Mouse (Mus musculus) heart, adult 10 weeks (tissue): Measurements from ENCODE around the gene Srf. TPM values are rescaled to one million over a fixed set of nuclear protein-coding genes. Genes with fewer than 3 reads are reported as not detected.

Experiments used
- polyA plus RNA-seq: library from polyadenylated mRNA; stranded (reverse); fragments of 350-450 nt; fragmentation: Illumina TruSeq; extraction: RNeasy Lipid Tissue Mini Kit (QIAGEN cat#74804); gene quantifications from one replicate; pipeline ENCODE4 v1.2.3, GENCODE M21; 2014; ENCODE audit warnings: low read depth, low replicate concordance

Gene Srf
- polyA plus RNA-seq, result 101 TPM

DNA sequence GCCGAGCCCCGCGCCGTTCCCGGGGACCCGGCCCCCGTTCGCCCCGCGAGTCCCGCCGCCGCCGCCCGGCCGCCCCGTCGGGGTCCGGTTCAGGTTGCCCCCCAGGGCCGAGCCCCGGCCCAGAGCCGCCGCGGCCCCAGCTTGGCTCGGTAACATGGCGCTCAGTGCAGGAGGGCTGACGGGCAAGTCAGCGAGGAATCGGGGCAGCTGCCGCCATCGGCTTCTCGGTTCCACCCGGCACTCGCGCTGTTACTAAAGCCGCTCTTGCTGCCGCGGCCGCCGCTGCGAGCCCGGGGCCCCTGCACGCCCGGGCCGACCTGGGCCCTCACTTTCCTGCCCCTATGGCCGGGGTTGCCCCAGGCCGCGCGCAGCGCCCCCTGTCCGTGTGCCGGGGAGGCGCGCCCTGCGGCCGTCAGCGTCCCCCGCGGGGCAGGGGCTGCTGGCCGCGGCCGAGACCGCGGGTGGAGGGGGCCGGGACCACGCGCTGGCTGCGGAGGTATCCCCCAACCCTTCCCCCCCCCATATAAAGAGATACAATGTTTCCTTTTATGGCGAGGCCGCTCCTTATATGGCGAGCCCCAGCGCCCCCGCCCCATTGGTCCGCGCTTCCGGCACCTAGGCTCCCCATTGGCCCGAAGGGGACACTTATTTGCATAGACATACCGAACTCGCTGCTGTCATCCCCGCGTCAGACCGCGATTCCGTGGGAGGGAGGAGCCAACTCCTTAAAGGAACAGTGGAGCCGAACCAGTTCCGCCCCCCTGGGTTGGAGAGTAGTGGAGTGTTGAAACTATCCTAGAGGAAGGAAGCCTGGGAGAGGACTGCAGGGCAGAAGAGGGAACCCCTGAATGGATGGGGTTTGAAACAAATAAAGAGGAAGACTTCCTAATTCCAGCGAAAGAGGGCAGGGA lies at the start of gene Srf:
Gene Srf, minus strand, starts transcription at position 503 of the 911 bp plus-strand sequence.

DNA sequence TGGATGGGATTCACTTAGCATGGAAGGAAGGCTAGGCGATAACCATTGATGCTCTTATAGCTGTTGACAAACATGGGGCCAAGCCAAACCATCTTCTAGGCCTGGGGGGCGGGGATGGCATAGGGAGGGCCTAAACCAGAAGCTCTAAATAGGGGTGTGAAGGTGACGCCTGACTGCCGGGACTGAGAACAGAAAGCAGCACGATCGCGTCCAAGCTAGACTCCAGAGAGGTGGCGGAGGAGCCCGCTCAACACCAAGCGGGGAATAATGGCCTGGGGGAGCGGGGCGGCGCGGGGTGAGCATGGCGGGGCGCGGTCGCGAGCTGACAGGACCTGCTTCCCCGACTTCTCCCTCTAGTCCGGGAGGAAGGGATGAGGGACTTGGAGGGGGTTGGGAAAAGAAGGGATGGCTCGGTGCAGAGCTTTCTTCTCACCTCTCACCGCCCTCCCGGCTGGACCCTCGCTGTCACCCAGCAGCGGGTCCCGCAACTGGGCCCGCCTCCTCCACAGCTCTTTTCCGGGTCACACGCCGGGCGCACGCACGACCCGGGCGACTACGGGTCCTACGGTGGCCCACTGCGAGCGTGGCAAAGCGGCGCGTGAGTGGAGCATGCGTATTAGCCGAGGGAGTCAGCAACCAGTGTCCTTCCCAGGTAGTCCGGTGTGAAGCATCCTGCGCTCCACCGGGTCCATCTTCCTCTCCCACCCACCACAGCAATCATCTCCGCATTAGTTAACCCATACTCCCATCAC lies 10.0 kb downstream of the Srf start, which contains the start of gene Cul9:
Gene Cul9, minus strand, starts transcription at position 576 of the 752 bp plus-strand sequence.

Other genes with a start within 250 kb of the Srf start
- 4.1 TPM for gene Abcc10, start 227.8 kb downstream of the Srf start, polyA plus RNA-seq
- 12.4 TPM for gene Zfp318, start 172.4 kb downstream of the Srf start, polyA plus RNA-seq
- 2.5 TPM for gene Crip3, start 127.2 kb downstream of the Srf start, polyA plus RNA-seq
- not detected for gene Slc22a7, start 117.7 kb downstream of the Srf start, polyA plus RNA-seq
- 0.10 TPM for gene Ttbk1, start 68.5 kb downstream of the Srf start, polyA plus RNA-seq
- 1.6 TPM for gene Dnph1, start 59.5 kb downstream of the Srf start, polyA plus RNA-seq
- 16.2 TPM for gene Cul9, start 9.8 kb downstream of the Srf start, polyA plus RNA-seq
- gene Ptk7, start 73.3 kb upstream of the Srf start, polyA plus RNA-seq, result 2.3 TPM
- 23.4 TPM for gene Klc4, start 89.8 kb upstream of the Srf start, polyA plus RNA-seq
- gene Mrpl2, start 90.1 kb upstream of the Srf start, polyA plus RNA-seq, result 123 TPM
- gene Cul7, start 94.2 kb upstream of the Srf start, polyA plus RNA-seq, result 18.5 TPM
- 19.7 TPM for gene Rrp36, start 118.2 kb upstream of the Srf start, polyA plus RNA-seq
- 53.7 TPM for gene Mea1, start 122.6 kb upstream of the Srf start, polyA plus RNA-seq
- gene Klhdc3, start 124.7 kb upstream of the Srf start, polyA plus RNA-seq, result 59.2 TPM
- gene Ppp2r5d, start 148.9 kb upstream of the Srf start, polyA plus RNA-seq, result 34.8 TPM
- 33.9 TPM for gene Pex6, start 155.3 kb upstream of the Srf start, polyA plus RNA-seq
- 6.3 TPM for gene Gnmt, start 173.0 kb upstream of the Srf start, polyA plus RNA-seq
- gene Cnpy3, start 196.0 kb upstream of the Srf start, polyA plus RNA-seq, result 23.0 TPM
- not detected for gene Ptcra, start 207.5 kb upstream of the Srf start, polyA plus RNA-seq
- 32.7 TPM for gene 2310039H08Rik, start 216.5 kb upstream of the Srf start, polyA plus RNA-seq
- gene Rpl7l1, start 226.5 kb upstream of the Srf start, polyA plus RNA-seq, result 54.9 TPM